Mouse (Mus musculus) duodenum, adult 2 months (tissue): Measurements from ENCODE around the gene Lrch2. TPM values are rescaled to one million over a fixed set of nuclear protein-coding genes. Genes with fewer than 3 reads are reported as not detected.

ENCODE experiments used
- polyA plus RNA-seq: library from polyadenylated mRNA; depleted of rRNA; stranded (reverse); fragments of >200 nt; gene quantifications from 2 replicates; pipeline ENCODE4 v1.2.3, GENCODE M21; 2012; ENCODE audit warnings: low replicate concordance; rRNA removed

The Lrch2 gene
- polyA plus RNA-seq = 0.04 TPM in 2 replicates

GRCm38 (mm10) chrX:147553421-147554201 lies at the start of gene Lrch2:
Gene Lrch2, minus strand, starts transcription at chrX:147554081.

GRCm38 (mm10) chrX:147453610-147454009 lies 100.3 kb downstream of the Lrch2 start, which contains the start of gene Vmn1r239-ps:
Gene Vmn1r239-ps, minus strand, starts transcription at chrX:147453710.

GRCm38 (mm10) chrX:147429129-147429528 lies 124.8 kb downstream of the Lrch2 start, which contains the start of gene Il13ra2:
Gene Il13ra2, minus strand, starts transcription at chrX:147429192.

Other genes starting within 250 kb of the Lrch2 start
- gene Il13ra2, start 124.9 kb downstream of the Lrch2 start, polyA plus RNA-seq = not detected in 2 replicates
- gene Vmn1r239-ps, start 100.4 kb downstream of the Lrch2 start, polyA plus RNA-seq = not detected in 2 replicates
- gene Gm15128, start 211.9 kb upstream of the Lrch2 start, polyA plus RNA-seq = not detected in 2 replicates